Mouse (Mus musculus) hematopoietic multipotent progenitor cell, adult 10-12 weeks (in vitro differentiated cells): ENCODE results near the gene Gm1673. TPM values are rescaled to one million over a fixed set of nuclear protein-coding genes. Genes with fewer than 3 reads are reported as not detected.

Experiments
- polyA plus RNA-seq: library from polyadenylated mRNA; stranded (reverse); fragments of >175 nt; gene quantifications from 2 replicates; pipeline ENCODE4 v1.2.3, GENCODE M21; 2012; ENCODE audit warnings: low replicate concordance

Gm1673 gene
- polyA plus RNA-seq = 17.8 and 38.6 TPM in 2 replicates

GRCm38 (mm10) chr5:33983309-33984121 lies at the start of gene Gm1673:
Gene Gm1673, plus strand, starts transcription at chr5:33983433.

GRCm38 (mm10) chr5:33936120-33936707 lies 47.0 kb upstream of the Gm1673 start, which contains the start of gene Nelfa:
Gene Nelfa, minus strand, starts transcription at chr5:33936413.

GRCm38 (mm10) chr5:33995843-33996693 lies 12.8 kb downstream of the Gm1673 start, which contains the start of gene Nat8l:
Gene Nat8l, plus strand, starts transcription at chr5:33995984.

Other genes starting within 250 kb of the Gm1673 start
- 35.6 and 38.7 TPM in 2 replicates for gene Letm1, start 200.6 kb upstream of the Gm1673 start, polyA plus RNA-seq
- 2.6 and 5.2 TPM in 2 replicates for gene Nsd2, start 162.7 kb upstream of the Gm1673 start, polyA plus RNA-seq
- gene Nelfa, start 47.0 kb upstream of the Gm1673 start, polyA plus RNA-seq = 16.4 and 41.6 TPM in 2 replicates
- gene Nat8l, start 12.6 kb downstream of the Gm1673 start, polyA plus RNA-seq = 5.1 and 12.4 TPM in 2 replicates
- gene Poln, start 186.0 kb downstream of the Gm1673 start, polyA plus RNA-seq = 0.08 and 0.09 TPM in 2 replicates
- gene Haus3, start 186.1 kb downstream of the Gm1673 start, polyA plus RNA-seq = 1.8 and 3.4 TPM in 2 replicates
- 141 and 151 TPM in 2 replicates for gene Mxd4, start 204.3 kb downstream of the Gm1673 start, polyA plus RNA-seq